Mouse (Mus musculus) cerebellum, adult 2 months (tissue): Measurements from ENCODE around the gene Btbd35f20. TPM values are rescaled to one million over a fixed set of nuclear protein-coding genes. Genes with fewer than 3 reads are reported as not detected.
"Not testable (repeated sequence)": the region's sequence is repeated elsewhere in the genome, so short reads cannot be mapped to it uniquely, and the experiment has no call there.

ENCODE experiments used
- DNase-seq, 2 experiments: peaks; one replicate each; pipeline ENCODE4 v3.0.0; 2021
- H3K27ac ChIP-seq: fragments of 200-500 bp; 2 replicates; pipeline ENCODE4 v1.5.1; 2012; ENCODE audit warnings: low read length, control low read depth, inconsistent platforms; ENCODE audit not compliant: insufficient read depth
- H3K27me3 ChIP-seq: fragments of 200-500 bp; 2 replicates; pipeline ENCODE4 v1.6.1; 2012; ENCODE audit warnings: inconsistent platforms, mild to moderate bottlenecking, low read length, moderate library complexity; ENCODE audit not compliant: control insufficient read depth, insufficient read depth
- H3K4me1 ChIP-seq: fragments of 200-500 bp; 2 replicates; pipeline ENCODE4 v1.6.1; 2011; ENCODE audit warnings: low read length; ENCODE audit not compliant: control insufficient read depth, insufficient read depth
- H3K4me3 ChIP-seq: fragments of 200-500 bp; replicated peaks from 2 replicates; pipeline ENCODE3; 2011; ENCODE audit warnings: mild to moderate bottlenecking, low read depth, low read length, control low read depth; ENCODE audit not compliant: insufficient read depth
- WGBS: fragments of 180-500 bp; shearing (Covaris S2); methylation state at CpG from one replicate; pipeline ENCODE4 v1.1.7; 2018; 5-methylcytosine and 5-hydroxymethylcytosine counted together
- polyA plus RNA-seq: library from polyadenylated mRNA; depleted of rRNA; stranded (reverse); fragments of >200 nt; gene quantifications from 2 replicates; pipeline ENCODE4 v1.2.3, GENCODE M21; 2012; rRNA removed

The Btbd35f20 gene
- not detected in 2 replicates for polyA plus RNA-seq

GRCm38 (mm10) chrX:4291145-4291544 lies at the start of gene Btbd35f20:
Gene Btbd35f20, minus strand, starts transcription at chrX:4291245.
- not testable (repeated sequence) for H3K4me1 ChIP-seq, H3K4me3 ChIP-seq, H3K27ac ChIP-seq, H3K27me3 ChIP-seq, DNase-seq
- WGBS: no CpG with 5 or more reads among the region's 4 CpGs

Other genes starting within 250 kb of the Btbd35f20 start
- not detected in 2 replicates for gene Btbd35f28, start 94.7 kb downstream of the Btbd35f20 start, polyA plus RNA-seq
- gene Btbd35f17, start 79.4 kb upstream of the Btbd35f20 start, polyA plus RNA-seq: not detected in 2 replicates